In genomic region chr4:33077161-33077560, GRCm38 (mm10) we compare ENCODE assay signal across 37 mouse cellular contexts. TPM values are rescaled to one million over a fixed set of nuclear protein-coding genes. Genes with fewer than 3 reads are reported as not detected.
DNase-seq lines count a peak whose midpoint lies in the region; ATAC-seq and TF ChIP-seq lines count a peak whose summit lies in the region.
"Had no signal": no experiment of that assay in that cellular context is flagged by ENCODE, and none has a peak within 500 bp of the region (broad histone marks: within the 10 kb centered on the region; RNA-seq: fewer than 3 reads in every experiment).

No protein-coding gene starts in this region.

- H3K9ac ChIP-seq in kidney, embryonic 15.5 days: no peak overlapping the region
- H3K9ac ChIP-seq: hindbrain, embryonic 12.5 days; limb, embryonic 12.5 days; neural tube, embryonic 12.5 days had no signal

- no peaks in the 10 kb centered on the region for H3K27me3 ChIP-seq in kidney, embryonic 15.5 days
- no peaks in the 10 kb centered on the region for H3K27me3 ChIP-seq in kidney, adult 2 months (replicated peaks; ENCODE audit: control insufficient read depth, insufficient read depth, low read length)
- H3K27me3 ChIP-seq: CH12.LX; hindbrain, embryonic 12.5 days; limb, embryonic 12.5 days; neural tube, embryonic 12.5 days; Patski had no signal

- TF ChIP-seq POLR2A in kidney, adult 2 months (IDR thresholded peaks at IDR 0.05; ENCODE audit: low read depth, low read length): no peak

- WGBS in kidney, embryonic 15.5 days: 74% methylated on average over 11 of the region's 11 CpGs
- WGBS in kidney, adult 2 months: 76% methylated on average over 11 of the region's 11 CpGs

- H3K9me3 ChIP-seq in kidney, embryonic 15.5 days (replicated peaks): no peaks in the 10 kb centered on the region
- H3K9me3 ChIP-seq: hindbrain, embryonic 12.5 days; limb, embryonic 12.5 days; neural tube, embryonic 12.5 days had no signal

- no peak overlapping the region for H3K4me3 ChIP-seq in kidney, embryonic 15.5 days (replicated peaks)
- H3K4me3 ChIP-seq in kidney, adult 2 months (ENCODE audit: insufficient read depth, low read depth, low read length): no peak overlapping the region
- H3K4me3 ChIP-seq: hindbrain, embryonic 12.5 days; left cerebral cortex, adult 2 months; limb, embryonic 12.5 days; neural tube, embryonic 12.5 days had no signal

- no peak for DNase-seq in kidney, adult 2 months
- DNase-seq in thymus, postnatal 14 days: peak; percentile 22
- DNase-seq in thymus, adult 18-20 months: no peak
- DNase-seq in CD8-positive naive resting alpha-beta T cell, adult 2 months (ENCODE audit: low read depth in 2 of 2, low spot score in 2 of 2): peak; percentile 10 to 39
- DNase-seq in induced T-regulatory cell, adult 2 months (ENCODE audit: low read depth): peak; percentile 47
- DNase-seq in retina, postnatal 1 day: no peak
- DNase-seq in layer of hippocampus, postnatal 10 days (ENCODE audit: low spot score in 2 of 2): no peak
- DNase-seq: adrenal gland, postnatal 25 days; cerebellum, adult 18-20 months; cerebellum, postnatal 14 days; gastrocnemius, postnatal 25 days; heart, adult 18-20 months; heart, postnatal 36 days; kidney, adult 11 months; kidney, postnatal 25 days; lung, postnatal 36 days; right cerebral cortex, postnatal 4 days had no signal

- H3K4me1 ChIP-seq in kidney, embryonic 15.5 days: peaks cover 10% of the 10 kb centered on the region; the same call in 1 of the 2 replicates
- H3K4me1 ChIP-seq in kidney, adult 2 months (ENCODE audit: control insufficient read depth, insufficient read depth, low read length): no peaks in the 10 kb centered on the region

- no peak overlapping the region for H3K27ac ChIP-seq in kidney, embryonic 15.5 days
- no peak overlapping the region for H3K27ac ChIP-seq in kidney, adult 2 months (ENCODE audit: insufficient read depth, low read depth, low read length)
- H3K27ac ChIP-seq: hindbrain, embryonic 12.5 days; hindbrain, postnatal 0 days; left cerebral cortex, adult 2 months; limb, embryonic 12.5 days; neural tube, embryonic 12.5 days had no signal

- ATAC-seq in kidney, embryonic 15.5 days (replicated peaks; ENCODE audit: low FRiP score): peak; percentile 22; the same call in 1 of the 2 replicates
- ATAC-seq: forebrain, embryonic 14.5 days; hindbrain, postnatal 0 days; midbrain, embryonic 16.5 days; Patski had no signal

- H3K4me2 ChIP-seq in kidney, embryonic 15.5 days: no peak overlapping the region
- H3K4me2 ChIP-seq: heart, embryonic 11.5 days; hindbrain, embryonic 12.5 days; limb, embryonic 12.5 days; midbrain, embryonic 11.5 days; neural tube, embryonic 12.5 days had no signal

- no peak for TF ChIP-seq CTCF in kidney, adult 2 months (conservative IDR thresholded peaks at IDR 0.05; ENCODE audit: insufficient read depth, insufficient read length, low read depth, low read length)

- H3K36me3 ChIP-seq in kidney, embryonic 15.5 days: no peaks in the 10 kb centered on the region
- no peaks in the 10 kb centered on the region for H3K36me3 ChIP-seq in kidney, adult 2 months (ENCODE audit: control insufficient read depth, insufficient read depth, low read length)
- H3K36me3 ChIP-seq: hindbrain, embryonic 12.5 days; limb, embryonic 12.5 days; neural tube, embryonic 12.5 days had no signal

RNA-seq across cellular contexts. Expression of gene Gabrr2, which starts 14.4 kb away (rescaled TPM):
- 0.36 TPM in 1 of 2 replicates, not detected in the other for polyA plus RNA-seq in kidney, embryonic 15.5 days (2015; fragmentation: Nextera tagmentation; extraction: Ambion mirVana)
- polyA plus RNA-seq in kidney, adult 2 months (2012; rRNA removed): 0.56 and 0.66 TPM in 2 replicates
- not detected for total RNA-seq in layer of hippocampus, postnatal 10 days (2021)
- total RNA-seq: layer of hippocampus, postnatal 14 days had no signal
- polyA plus RNA-seq: liver, embryonic 16.5 days had no signal

RNA-seq across cellular contexts. Expression of gene Ube2j1, which starts 45.9 kb away (rescaled TPM):
- polyA plus RNA-seq in kidney, embryonic 15.5 days (2015; fragmentation: Nextera tagmentation; extraction: Ambion mirVana): 44.7 and 48.9 TPM in 2 replicates
- 15.8 and 19.1 TPM in 2 replicates for polyA plus RNA-seq in kidney, adult 2 months (2012; rRNA removed)
- total RNA-seq in layer of hippocampus, postnatal 10 days (2021): 100 to 1,000 TPM in 1 of 2 experiments, 10 to 100 TPM in 1; 89.4 to 109 TPM

RNA-seq across cellular contexts. Expression of gene Gabrr1, which starts 55.2 kb away (rescaled TPM):
- polyA plus RNA-seq in kidney, embryonic 15.5 days (2015; fragmentation: Nextera tagmentation; extraction: Ambion mirVana): 0.06 TPM in 1 of 2 replicates, not detected in the other
- not detected in 2 replicates for polyA plus RNA-seq in kidney, adult 2 months (2012; rRNA removed)
- total RNA-seq in layer of hippocampus, postnatal 10 days (2021): under 1 TPM; 0.25 to 0.42 TPM
- total RNA-seq: adrenal gland, adult 18-20 months; adrenal gland, postnatal 25 days; left cerebral cortex, adult 2 months; liver, adult 2 months; megakaryocyte, adult 5-6 weeks; MEL had no signal
- polyA plus RNA-seq: forebrain, embryonic 14.5 days; heart, embryonic 11.5 days; hindbrain, embryonic 12.5 days; limb, embryonic 12.5 days; liver, adult 2 months; liver, embryonic 16.5 days; lung, embryonic 16.5 days; neural tube, embryonic 12.5 days; Patski; stomach, embryonic 14.5 days had no signal

Comparison
In these comparisons a context has a peak if more than half of its experiments do, and no peak if none do; other contexts are left out.
1. DNase-seq: peak in thymus, postnatal 14 days (single experiment), CD8-positive naive resting alpha-beta T cell, adult 2 months (2 of 2) and induced T-regulatory cell, adult 2 months (single experiment); none in kidney, adult 2 months (single experiment), thymus, adult 18-20 months (0 of 2), retina, postnatal 1 day (single experiment) and layer of hippocampus, postnatal 10 days (0 of 2).